Mouse (Mus musculus) cerebellum, adult 2 months (tissue): ENCODE measurements at regions not wholly inside any gene's neighbourhood (a gene's known extent, or its start where the extent isn't known, plus 50 kb on each side); places are given as distances from the start of the nearest gene placed in this dataset.
A peak's percentile ranks its signal among the peaks of the same experiment; 100 is the strongest.
"Not testable (repeated sequence)": the region's sequence is repeated elsewhere in the genome, so short reads cannot be mapped to it uniquely, and the experiment has no call there.

Source experiments
- DNase-seq, 2 experiments: peaks; one replicate each; pipeline ENCODE4 v3.0.0; 2021
- H3K27ac ChIP-seq: fragments of 200-500 bp; 2 replicates; pipeline ENCODE4 v1.5.1; 2012; ENCODE audit warnings: low read length, control low read depth, inconsistent platforms; ENCODE audit not compliant: insufficient read depth
- H3K27me3 ChIP-seq: fragments of 200-500 bp; 2 replicates; pipeline ENCODE4 v1.6.1; 2012; ENCODE audit warnings: inconsistent platforms, mild to moderate bottlenecking, low read length, moderate library complexity; ENCODE audit not compliant: control insufficient read depth, insufficient read depth
- H3K4me1 ChIP-seq: fragments of 200-500 bp; 2 replicates; pipeline ENCODE4 v1.6.1; 2011; ENCODE audit warnings: low read length; ENCODE audit not compliant: control insufficient read depth, insufficient read depth
- H3K4me3 ChIP-seq: fragments of 200-500 bp; replicated peaks from 2 replicates; pipeline ENCODE3; 2011; ENCODE audit warnings: mild to moderate bottlenecking, low read depth, low read length, control low read depth; ENCODE audit not compliant: insufficient read depth
- CTCF ChIP-seq: fragments of 200-500 bp; IDR thresholded peaks from 2 replicates; pipeline ENCODE4 v1.5.1; 2011; ENCODE audit warnings: low read depth, mild to moderate bottlenecking, control low read depth, low read length, moderate library complexity, borderline replicate concordance; ENCODE audit not compliant: insufficient read depth
- POLR2A ChIP-seq: fragments of 200-500 bp; IDR thresholded peaks from 2 replicates; pipeline ENCODE4 v1.6.1; 2011; ENCODE audit warnings: low read length, control low read depth, borderline replicate concordance; ENCODE audit not compliant: insufficient read depth
- WGBS: fragments of 180-500 bp; shearing (Covaris S2); methylation state at CpG from one replicate; pipeline ENCODE4 v1.1.7; 2018; 5-methylcytosine and 5-hydroxymethylcytosine counted together

DNA sequence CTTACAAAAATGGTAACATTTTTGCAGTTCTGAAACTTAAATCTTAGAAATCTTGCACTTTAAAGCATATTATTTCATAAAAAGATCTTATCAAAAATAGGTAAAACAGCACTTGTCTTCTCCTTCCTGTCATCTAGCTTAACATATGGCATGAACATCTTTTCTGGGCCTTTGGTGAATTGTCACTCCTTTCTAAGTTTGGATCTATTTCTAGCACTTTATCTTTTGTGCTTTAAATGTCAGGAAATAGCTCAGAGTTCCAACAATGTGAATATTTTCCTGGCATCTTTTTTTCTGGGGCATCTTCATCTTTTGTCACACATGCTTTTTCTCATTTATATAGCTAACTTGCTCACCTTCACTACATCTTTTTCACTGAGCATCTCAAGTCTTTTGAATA is 527.4 kb upstream of the Gm5150 start:
- Histone ChIP-seq H3K4me3 (no peak overlapping the region), H3K27ac (no peak overlapping the region), H3K4me1 (no peaks in the 10 kb centered on the region), H3K27me3 (no peaks in the 10 kb centered on the region)
- TF ChIP-seq CTCF (no peak), POLR2A (no peak)
- no peak for DNase-seq

GRCm38 (mm10) chr3:16527511-16527910 is 521.3 kb upstream of the Gm5150 start:
- 81% methylated on average over 6 of the region's 6 CpGs for WGBS
- H3K4me1 ChIP-seq, H3K27me3 ChIP-seq, H3K27ac ChIP-seq, DNase-seq, H3K4me3 ChIP-seq: not testable (repeated sequence)

DNA sequence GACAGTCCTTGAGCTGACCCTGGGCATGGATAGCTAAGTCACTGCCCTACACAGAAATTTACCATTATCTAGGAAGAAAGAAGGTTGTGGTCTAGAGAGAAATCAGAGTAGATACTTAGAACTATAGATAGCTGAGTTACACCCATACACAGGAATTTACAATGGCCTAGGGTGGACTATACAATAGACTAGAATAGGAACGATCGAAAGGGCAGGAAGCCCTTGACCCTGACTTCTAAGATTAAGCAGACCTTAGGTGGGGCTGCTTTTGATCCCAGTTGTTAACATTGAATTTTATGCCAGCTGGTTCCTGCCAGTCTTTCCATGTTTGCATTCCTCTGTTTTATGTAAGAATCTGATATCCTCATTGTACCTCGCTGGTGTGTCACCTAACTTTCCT is 482.2 kb upstream of the Gm5150 start:
- 84% methylated on average over 3 of the region's 3 CpGs for WGBS
- not testable (repeated sequence) for H3K27ac ChIP-seq, H3K4me1 ChIP-seq, H3K4me3 ChIP-seq, H3K27me3 ChIP-seq, DNase-seq

- no peak for TF ChIP-seq CTCF
- no peak for TF ChIP-seq POLR2A
- no peaks in the 10 kb centered on the region for H3K27me3 ChIP-seq
- H3K4me3 ChIP-seq: no peak overlapping the region
- DNase-seq: no peak
- 85% methylated on average over 1 of the region's 1 CpGs for WGBS
- H3K27ac ChIP-seq: no peak overlapping the region
- H3K4me1 ChIP-seq: no peaks in the 10 kb centered on the region
These were observed 476.5 kb upstream of the Gm5150 start for GRCm38 (mm10) chr3:16482750-16483149.

GRCm38 (mm10) chr3:16471360-16471759 is 465.1 kb upstream of the Gm5150 start:
- no peak for DNase-seq
- H3K4me1 ChIP-seq: no peaks in the 10 kb centered on the region
- 80% methylated on average over 1 of the region's 1 CpGs for WGBS

GRCm38 (mm10) chr3:16466388-16466787 is 460.2 kb upstream of the Gm5150 start:
- peak; percentile 45 to 68 for DNase-seq
- H3K4me3 ChIP-seq: no peak overlapping the region

More at GRCm38 (mm10) chr3:16471360-16471759, 465.1 kb upstream of the Gm5150 start:
- Histone ChIP-seq H3K4me3 (no peak overlapping the region), H3K27me3 (no peaks in the 10 kb centered on the region), H3K27ac (no peak overlapping the region)
- no peak for TF ChIP-seq CTCF
- TF ChIP-seq POLR2A: no peak

DNA sequence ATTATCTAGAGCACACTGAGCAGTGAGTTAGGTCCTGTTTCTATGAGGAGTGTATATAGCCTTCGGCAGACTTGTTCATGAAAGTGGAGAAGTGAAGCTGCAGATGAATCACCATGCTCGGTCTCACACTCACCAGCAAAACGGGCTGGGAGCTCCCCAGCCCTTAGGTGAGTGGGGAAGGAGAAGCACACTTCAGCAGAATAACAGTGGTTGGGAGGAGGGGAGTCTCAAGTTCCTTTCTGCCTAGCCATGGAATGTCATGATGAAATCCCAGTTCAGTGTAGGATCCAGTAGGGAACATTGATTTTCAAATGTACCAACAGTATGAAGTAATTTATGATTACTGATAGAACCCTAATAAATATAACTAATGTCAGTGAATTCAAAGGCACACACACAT is 459.1 kb upstream of the Gm5150 start:
- no peak for TF ChIP-seq CTCF
- no peak for TF ChIP-seq POLR2A
- Histone ChIP-seq H3K27me3 (no peaks in the 10 kb centered on the region), H3K4me1 (no peaks in the 10 kb centered on the region), H3K27ac (no peak overlapping the region), H3K4me3 (no peak overlapping the region)
- 69% methylated on average over 3 of the region's 3 CpGs for WGBS
- no peak for DNase-seq

More at GRCm38 (mm10) chr3:16466388-16466787, 460.2 kb upstream of the Gm5150 start:
- H3K27ac ChIP-seq: no peak overlapping the region
- 12% methylated on average over 9 of the region's 9 CpGs for WGBS
- no peaks in the 10 kb centered on the region for H3K27me3 ChIP-seq
- TF ChIP-seq CTCF (peak; percentile 73), POLR2A (no peak)
- H3K4me1 ChIP-seq: no peaks in the 10 kb centered on the region

DNA sequence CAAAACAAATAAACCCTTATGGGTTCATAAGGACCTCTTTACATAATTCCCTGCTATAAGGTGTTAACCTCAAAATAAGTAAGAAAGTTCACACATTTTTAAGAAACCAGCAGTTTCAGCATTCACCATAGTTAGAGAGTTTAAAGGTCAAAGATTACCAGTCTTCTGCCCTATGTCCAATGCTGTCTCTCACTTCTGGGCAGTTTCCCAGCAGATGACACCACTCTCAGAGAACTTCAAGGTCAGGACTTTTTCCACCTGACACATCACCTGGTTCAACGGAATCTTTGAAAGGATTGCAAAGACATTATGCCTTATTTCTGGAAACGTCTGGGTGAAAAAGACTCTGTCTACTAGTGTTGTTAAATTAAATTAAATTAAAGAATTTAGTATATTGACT is 458.1 kb upstream of the Gm5150 start:
- no peak for TF ChIP-seq POLR2A
- TF ChIP-seq CTCF: no peak
- no peak overlapping the region for H3K27ac ChIP-seq
- WGBS: 80% methylated on average over 2 of the region's 2 CpGs
- no peak overlapping the region for H3K4me3 ChIP-seq
- H3K4me1 ChIP-seq: no peaks in the 10 kb centered on the region
- no peaks in the 10 kb centered on the region for H3K27me3 ChIP-seq
- no peak for DNase-seq

DNA sequence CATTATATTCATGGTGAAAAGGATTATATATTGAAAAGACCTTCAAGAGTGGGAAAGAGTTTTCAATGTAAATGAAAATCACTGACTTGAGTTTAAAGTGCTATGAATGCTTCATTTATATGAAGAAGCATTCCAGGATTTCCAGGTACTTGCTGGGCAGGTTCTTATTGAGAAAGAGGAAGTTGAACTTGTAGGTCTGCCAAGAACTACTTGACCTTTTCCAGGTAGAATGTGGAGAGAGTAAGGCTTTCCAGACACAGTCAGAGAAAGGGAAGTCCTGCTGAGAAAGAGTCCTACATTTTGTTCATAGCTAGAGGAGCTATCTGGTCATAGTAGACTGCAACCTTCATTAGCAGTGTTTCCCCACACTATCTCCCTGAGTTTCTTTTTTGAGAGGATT is 426.8 kb upstream of the Gm5150 start:
- peak in 1 of 2 experiments; percentile 1 for DNase-seq
- Histone ChIP-seq H3K27me3 (no peaks in the 10 kb centered on the region), H3K4me3 (no peak overlapping the region), H3K4me1 (no peaks in the 10 kb centered on the region), H3K27ac (no peak overlapping the region)
- TF ChIP-seq CTCF (no peak), POLR2A (no peak)
